10 mouse cellular contexts compared by ENCODE assay signal in genomic region chr8:84184085-84185043, GRCm38 (mm10). TPM values are rescaled to one million over a fixed set of nuclear protein-coding genes. Genes with fewer than 3 reads are reported as not detected.
DNase-seq lines count a peak whose midpoint lies in the region; ATAC-seq and TF ChIP-seq lines count a peak whose summit lies in the region.
"Had no signal": no experiment of that assay in that cellular context is flagged by ENCODE, and none has a peak within 500 bp of the region (broad histone marks: within the 10 kb centered on the region; RNA-seq: fewer than 3 reads in every experiment).

No protein-coding gene starts in this region.

- no peak for TF ChIP-seq EP300 in liver, embryonic 14.5 days (IDR thresholded peaks at IDR 0.05; ENCODE audit: low read depth)

- 18% methylated on average over 21 of the region's 21 CpGs for WGBS in heart, embryonic 10.5 days
- 17% methylated on average over 21 of the region's 21 CpGs for WGBS in forebrain, embryonic 12.5 days
- 22% methylated on average over 21 of the region's 21 CpGs for WGBS in liver, embryonic 14.5 days (ENCODE audit: insufficient replicate concordance)

- peaks cover 8% of the 10 kb centered on the region; the same call in 1 of the 2 replicates for H3K27me3 ChIP-seq in heart, embryonic 10.5 days (ENCODE audit: insufficient read depth, poor library complexity, severe bottlenecking)
- H3K27me3 ChIP-seq in E14TG2a.4 (ENCODE audit: insufficient read depth, low read length) = no peaks in the 10 kb centered on the region
- peaks cover 11% of the 10 kb centered on the region; the same call in 1 of the 2 replicates for H3K27me3 ChIP-seq in forebrain, embryonic 12.5 days
- H3K27me3 ChIP-seq in liver, embryonic 14.5 days (ENCODE audit: control insufficient read depth, insufficient read depth, low read length) = peaks cover 26% of the 10 kb centered on the region

- no peak for TF ChIP-seq CTCF in E14TG2a.4 (conservative IDR thresholded peaks at IDR 0.05; ENCODE audit: low read length)
- TF ChIP-seq CTCF in liver, embryonic 14.5 days (IDR thresholded peaks at IDR 0.05; ENCODE audit: low read depth) = no peak

- no peaks in the 10 kb centered on the region for H3K9me3 ChIP-seq in heart, embryonic 10.5 days
- H3K9me3 ChIP-seq in E14TG2a.4 (ENCODE audit: low read length) = no peaks in the 10 kb centered on the region
- H3K9me3 ChIP-seq in forebrain, embryonic 12.5 days = no peaks in the 10 kb centered on the region
- no peaks in the 10 kb centered on the region for H3K9me3 ChIP-seq in liver, embryonic 14.5 days (ENCODE audit: control insufficient read depth, low read length)
- H3K9me3 ChIP-seq: G1E had no signal

- H3K36me3 ChIP-seq in heart, embryonic 10.5 days = no peaks in the 10 kb centered on the region
- peaks cover 20% of the 10 kb centered on the region for H3K36me3 ChIP-seq in E14TG2a.4 (ENCODE audit: insufficient read depth, low read length)
- no peaks in the 10 kb centered on the region for H3K36me3 ChIP-seq in forebrain, embryonic 12.5 days (replicated peaks)
- H3K36me3 ChIP-seq in liver, embryonic 14.5 days (replicated peaks; ENCODE audit: control insufficient read depth, insufficient read depth, low read depth) = no peaks in the 10 kb centered on the region
- H3K36me3 ChIP-seq: G1E had no signal

- peaks cover 56% of the 10 kb centered on the region for H3K4me1 ChIP-seq in heart, embryonic 10.5 days
- peaks cover 79% of the 10 kb centered on the region for H3K4me1 ChIP-seq in E14TG2a.4 (replicated peaks; ENCODE audit: low read depth, low read length)
- peaks cover 51% of the 10 kb centered on the region for H3K4me1 ChIP-seq in forebrain, embryonic 12.5 days
- H3K4me1 ChIP-seq in liver, embryonic 14.5 days (replicated peaks; ENCODE audit: control insufficient read depth in 2 of 2, insufficient read depth in 2 of 2, low read length in 1 of 2) = peaks cover 0 to 16% of the 10 kb centered on the region in 2 experiments; a peak in 2 of 4 replicates

- H3K4me3 ChIP-seq in heart, embryonic 10.5 days = peak overlapping the region; percentile 88
- H3K4me3 ChIP-seq in E14TG2a.4 (replicated peaks; ENCODE audit: low read length) = peak overlapping the region; percentile 85
- H3K4me3 ChIP-seq in forebrain, embryonic 12.5 days (replicated peaks) = peak overlapping the region; percentile 83
- H3K4me3 ChIP-seq in liver, embryonic 14.5 days (ENCODE audit: insufficient read depth in 1 of 2, low read depth in 2 of 2, low read length in 2 of 2) = peak overlapping the region; percentile 53 to 58

- peak; percentile 66 for DNase-seq in heart, embryonic 10.5 days (ENCODE audit: low spot score)
- DNase-seq in heart, postnatal 25 days (ENCODE audit: low spot score) = no peak
- no peak for DNase-seq in liver, embryonic 14.5 days (ENCODE audit: low read depth in 3 of 3, low spot score in 3 of 3)
- no peak for DNase-seq in adipocyte (ENCODE audit: low spot score)
- DNase-seq in adrenal gland, postnatal 36 days = no peak
- no peak for DNase-seq in spleen, postnatal 14 days (ENCODE audit: low spot score in 2 of 2)

- H3K27ac ChIP-seq in heart, embryonic 10.5 days = peak overlapping the region; percentile 98
- H3K27ac ChIP-seq in forebrain, embryonic 12.5 days = peak overlapping the region; percentile 93
- no peak overlapping the region for H3K27ac ChIP-seq in liver, embryonic 14.5 days

- no peak for ATAC-seq in forebrain, embryonic 12.5 days (ENCODE audit: low FRiP score)
- ATAC-seq in liver, embryonic 14.5 days (ENCODE audit: insufficient read depth) = no peak

- intact Hi-C loops in heart, postnatal 25 days (cut with DNase I) = loop anchor here (5.0 to 10.0 kb wide), 3 partner anchors 50 to 173 kb away; partner anchors contain the start of genes Il27ra, Rln3 and Zswim4

- H3K9ac ChIP-seq in forebrain, embryonic 12.5 days = peak overlapping the region; percentile 99
- peak overlapping the region; percentile 19; the same call in 1 of the 2 replicates for H3K9ac ChIP-seq in liver, embryonic 14.5 days (replicated peaks)

- H3K4me2 ChIP-seq in forebrain, embryonic 12.5 days = peak overlapping the region; percentile 85
- H3K4me2 ChIP-seq in liver, embryonic 14.5 days (ENCODE audit: low read depth) = peak overlapping the region; percentile 64

RNA-seq across cellular contexts. Expression of gene Nanos3, which starts 0.7 kb away (rescaled TPM):
- polyA plus RNA-seq in heart, embryonic 10.5 days (2016; fragmentation: Nextera tagmentation; extraction: Ambion mirVana) = 1.2 and 2.3 TPM in 2 replicates
- total RNA-seq in heart, postnatal 25 days (2021) = 1 to 10 TPM in 1 of 2 experiments, under 1 TPM in 1; 0.73 to 1.4 TPM
- 5.9 and 6.0 TPM in 2 replicates for polyA plus RNA-seq in forebrain, embryonic 12.5 days (2016; fragmentation: Nextera tagmentation; extraction: Ambion mirVana)
- polyA plus RNA-seq in liver, embryonic 14.5 days (2012; rRNA removed) = 0.12 TPM in 1 of 2 replicates, not detected in the other
- not detected in 2 replicates for polyA plus RNA-seq in liver, embryonic 14.5 days (2014; fragmentation: Nextera tagmentation; extraction: Ambion mirVana)
- 1 to 10 TPM in 1 of 2 experiments, not detected in 1; 2.3 TPM for total RNA-seq in adrenal gland, postnatal 36 days (2021)
- total RNA-seq: G1E had no signal
- polyA plus RNA-seq: G1E had no signal

RNA-seq across cellular contexts. Expression of gene 4930432K21Rik, which starts 36.5 kb away (rescaled TPM):
- polyA plus RNA-seq in heart, embryonic 10.5 days (2016; fragmentation: Nextera tagmentation; extraction: Ambion mirVana) = 0.79 and 1.5 TPM in 2 replicates
- total RNA-seq in heart, postnatal 25 days (2021) = under 1 TPM; 0.10 to 0.28 TPM
- polyA plus RNA-seq in forebrain, embryonic 12.5 days (2016; fragmentation: Nextera tagmentation; extraction: Ambion mirVana) = 2.1 and 2.3 TPM in 2 replicates
- polyA plus RNA-seq in liver, embryonic 14.5 days (2012; rRNA removed) = 0.15 and 0.19 TPM in 2 replicates
- polyA plus RNA-seq in liver, embryonic 14.5 days (2014; fragmentation: Nextera tagmentation; extraction: Ambion mirVana) = 0.25 TPM in 1 of 2 replicates, not detected in the other
- total RNA-seq in adrenal gland, postnatal 36 days (2021) = under 1 TPM; 0.46 to 0.76 TPM

RNA-seq across cellular contexts. Expression of gene Cc2d1a, which starts 36.6 kb away (rescaled TPM):
- polyA plus RNA-seq in heart, embryonic 10.5 days (2016; fragmentation: Nextera tagmentation; extraction: Ambion mirVana) = 19.5 and 19.7 TPM in 2 replicates
- 10 to 100 TPM; 10.3 to 11.8 TPM for total RNA-seq in heart, postnatal 25 days (2021)
- 17.7 and 20.4 TPM in 2 replicates for polyA plus RNA-seq in forebrain, embryonic 12.5 days (2016; fragmentation: Nextera tagmentation; extraction: Ambion mirVana)
- 3.0 and 3.4 TPM in 2 replicates for polyA plus RNA-seq in liver, embryonic 14.5 days (2012; rRNA removed)
- polyA plus RNA-seq in liver, embryonic 14.5 days (2014; fragmentation: Nextera tagmentation; extraction: Ambion mirVana) = 2.3 and 3.6 TPM in 2 replicates
- total RNA-seq in adrenal gland, postnatal 36 days (2021) = 10 to 100 TPM; 22.6 to 33.9 TPM

RNA-seq across cellular contexts. Expression of gene Zswim4, which starts 52.5 kb away (rescaled TPM):
- polyA plus RNA-seq in heart, embryonic 10.5 days (2016; fragmentation: Nextera tagmentation; extraction: Ambion mirVana) = 14.4 and 17.5 TPM in 2 replicates
- 1 to 10 TPM; 8.2 to 8.8 TPM for total RNA-seq in heart, postnatal 25 days (2021)
- 47.7 and 53.4 TPM in 2 replicates for polyA plus RNA-seq in forebrain, embryonic 12.5 days (2016; fragmentation: Nextera tagmentation; extraction: Ambion mirVana)
- 1.9 and 2.1 TPM in 2 replicates for polyA plus RNA-seq in liver, embryonic 14.5 days (2012; rRNA removed)
- 0.74 and 1.4 TPM in 2 replicates for polyA plus RNA-seq in liver, embryonic 14.5 days (2014; fragmentation: Nextera tagmentation; extraction: Ambion mirVana)
- total RNA-seq in adrenal gland, postnatal 36 days (2021) = 10 to 100 TPM; 40.1 to 47.6 TPM

RNA-seq across cellular contexts. Expression of gene Podnl1, which starts 58.6 kb away (rescaled TPM):
- 0.05 and 0.10 TPM in 2 replicates for polyA plus RNA-seq in heart, embryonic 10.5 days (2016; fragmentation: Nextera tagmentation; extraction: Ambion mirVana)
- total RNA-seq in heart, postnatal 25 days (2021) = not detected
- polyA plus RNA-seq in forebrain, embryonic 12.5 days (2016; fragmentation: Nextera tagmentation; extraction: Ambion mirVana) = 0.32 and 0.36 TPM in 2 replicates
- polyA plus RNA-seq in liver, embryonic 14.5 days (2012; rRNA removed) = 0.03 and 0.04 TPM in 2 replicates
- not detected in 2 replicates for polyA plus RNA-seq in liver, embryonic 14.5 days (2014; fragmentation: Nextera tagmentation; extraction: Ambion mirVana)
- under 1 TPM; 0.13 to 0.46 TPM for total RNA-seq in adrenal gland, postnatal 36 days (2021)
- total RNA-seq: G1E; left cerebral cortex, adult 18-20 months had no signal
